ENCODE assay signal across 23 mouse cellular contexts in the genomic region with DNA sequence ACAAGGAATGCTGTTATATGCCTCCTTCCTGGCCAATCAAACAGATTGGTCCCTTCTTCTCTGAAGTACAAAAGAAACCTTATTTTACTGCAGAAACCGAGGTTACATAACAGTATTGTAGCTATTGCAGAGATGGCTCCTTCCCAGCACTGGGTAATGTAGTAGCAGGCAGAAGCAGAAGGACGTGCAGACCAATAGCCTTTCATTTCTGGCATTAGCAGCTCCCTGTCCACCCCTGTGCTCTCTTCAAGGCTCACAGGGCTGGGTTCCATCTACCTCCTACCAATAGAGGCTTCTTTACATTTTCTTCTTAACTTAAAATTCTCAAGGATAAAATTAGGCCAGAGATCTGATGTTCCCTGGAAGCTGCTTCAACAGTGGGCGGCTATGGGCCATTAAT. TPM values are rescaled to one million over a fixed set of nuclear protein-coding genes. Genes with fewer than 3 reads are reported as not detected.
DNase-seq lines count a peak whose midpoint lies in the region.
"Had no signal": no experiment of that assay in that cellular context is flagged by ENCODE, and none has a peak within 500 bp of the region (broad histone marks: within the 10 kb centered on the region; RNA-seq: fewer than 3 reads in every experiment).

No protein-coding gene starts in this region.

- DNase-seq in heart, adult 11 months: peak; percentile 68
- DNase-seq in heart, embryonic 10.5 days (ENCODE audit: low spot score): no peak
- peak; percentile 5 to 17 for DNase-seq in left cerebral cortex, adult 18-20 months (ENCODE audit: low spot score in 2 of 2)
- DNase-seq in left cerebral cortex, postnatal 10 days (ENCODE audit: extremely low spot score in 1 of 2, low spot score in 2 of 2): no peak
- DNase-seq in left cerebral cortex, postnatal 36 days (ENCODE audit: low spot score in 2 of 2): peak; percentile 9 to 12
- no peak for DNase-seq in spleen, adult 18-20 months
- DNase-seq: adrenal gland, adult 2 months; cerebellum, adult 9-10 months; gastrocnemius, postnatal 25 days; heart, adult 2 months; kidney, adult 18-20 months; lung, postnatal 4 days; retina, postnatal 1 day; thymus, postnatal 14 days had no signal

- no peak overlapping the region for H3K4me3 ChIP-seq in heart, embryonic 10.5 days
- H3K4me3 ChIP-seq in brown adipose tissue, adult 24 weeks (ENCODE audit: insufficient read depth, low read depth, low read length): no peak overlapping the region
- H3K4me3 ChIP-seq: embryonic facial prominence, embryonic 15.5 days; heart, adult 2 months; hindbrain, embryonic 13.5 days; midbrain, embryonic 15.5 days; myocyte; neural tube, embryonic 13.5 days had no signal

- no peaks in the 10 kb centered on the region for H3K27me3 ChIP-seq in heart, embryonic 10.5 days (ENCODE audit: insufficient read depth, poor library complexity, severe bottlenecking)
- H3K27me3 ChIP-seq: CH12.LX; embryonic facial prominence, embryonic 15.5 days; hindbrain, embryonic 13.5 days; midbrain, embryonic 15.5 days; neural tube, embryonic 13.5 days had no signal

- H3K36me3 ChIP-seq in heart, embryonic 10.5 days: no peaks in the 10 kb centered on the region
- H3K36me3 ChIP-seq: embryonic facial prominence, embryonic 15.5 days; G1E; hindbrain, embryonic 13.5 days; midbrain, embryonic 15.5 days; neural tube, embryonic 13.5 days had no signal

- WGBS in heart, embryonic 10.5 days: 74% methylated on average over 3 of the region's 3 CpGs

- intact Hi-C loops in left cerebral cortex, postnatal 10 days (cut with DNase I): no loop called here
- intact Hi-C loops in left cerebral cortex, postnatal 36 days (cut with DNase I): no loop called here

- H3K4me1 ChIP-seq in heart, embryonic 10.5 days: no peaks in the 10 kb centered on the region
- H3K4me1 ChIP-seq in brown adipose tissue, adult 24 weeks (ENCODE audit: control insufficient read depth, insufficient read depth, insufficient read length, low read length): peaks cover 3% of the 10 kb centered on the region; the same call in 1 of the 2 replicates
- H3K4me1 ChIP-seq: embryonic facial prominence, embryonic 15.5 days; hindbrain, embryonic 13.5 days; midbrain, embryonic 15.5 days; neural tube, embryonic 13.5 days had no signal

- H3K27ac ChIP-seq in heart, embryonic 10.5 days: no peak overlapping the region
- H3K27ac ChIP-seq in brown adipose tissue, adult 24 weeks (replicated peaks; ENCODE audit: low read depth, low read length): 0 out of 2 replicates have a peak overlapping the region, but pooled peaks have one; percentile 13
- H3K27ac ChIP-seq: embryonic facial prominence, embryonic 15.5 days; heart, adult 2 months; hindbrain, embryonic 13.5 days; kidney, postnatal 0 days; midbrain, embryonic 15.5 days; neural tube, embryonic 13.5 days had no signal

- H3K9me3 ChIP-seq in heart, embryonic 10.5 days: no peaks in the 10 kb centered on the region
- H3K9me3 ChIP-seq: embryonic facial prominence, embryonic 15.5 days; G1E; hindbrain, embryonic 13.5 days; midbrain, embryonic 15.5 days; neural tube, embryonic 13.5 days had no signal

RNA-seq across cellular contexts. Expression of gene Eepd1, which starts 38.3 kb away (rescaled TPM):
- polyA plus RNA-seq in heart, embryonic 10.5 days (2016; fragmentation: Nextera tagmentation; extraction: Ambion mirVana): 22.6 and 24.2 TPM in 2 replicates
- 10 to 100 TPM; 23.6 to 23.8 TPM for total RNA-seq in left cerebral cortex, adult 18-20 months (2021)
- total RNA-seq in left cerebral cortex, postnatal 10 days (2021): 10 to 100 TPM; 14.5 to 17.6 TPM
- 13.9 and 15.6 TPM in 2 replicates for polyA plus RNA-seq in brown adipose tissue, adult 24 weeks (2012; ENCODE audit: insufficient read depth, insufficient read length, missing spikeins)
- 10 to 100 TPM; 21.7 to 21.9 TPM for total RNA-seq in left cerebral cortex, postnatal 36 days (2021)
- polyA plus RNA-seq: G1E had no signal

Comparison
In these comparisons a context has a peak if more than half of its experiments do, and no peak if none do; other contexts are left out.
1. DNase-seq: peak in heart, adult 11 months (single experiment), left cerebral cortex, adult 18-20 months (2 of 2) and left cerebral cortex, postnatal 36 days (2 of 2); none in heart, embryonic 10.5 days (single experiment), left cerebral cortex, postnatal 10 days (0 of 2) and spleen, adult 18-20 months (0 of 2).